25 mouse cellular contexts compared by ENCODE assay signal in genomic region chr3:154879080-154879479, GRCm38 (mm10).
DNase-seq lines count a peak whose midpoint lies in the region; ATAC-seq and TF ChIP-seq lines count a peak whose summit lies in the region.
"Had no signal": no experiment of that assay in that cellular context is flagged by ENCODE, and none has a peak within 500 bp of the region (broad histone marks: within the 10 kb centered on the region; RNA-seq: fewer than 3 reads in every experiment).

No protein-coding gene starts in this region.

- H3K4me3 ChIP-seq in heart, embryonic 13.5 days = no peak overlapping the region
- no peak overlapping the region for H3K4me3 ChIP-seq in liver, embryonic 11.5 days (ENCODE audit: low read depth, low read length)
- no peak overlapping the region for H3K4me3 ChIP-seq in liver, postnatal 0 days (ENCODE audit: low read depth, low read length)
- H3K4me3 ChIP-seq in liver, embryonic 13.5 days (replicated peaks) = no peak overlapping the region
- no peak overlapping the region for H3K4me3 ChIP-seq in small intestine, adult 2 months (ENCODE audit: low read depth, low read length)
- H3K4me3 ChIP-seq in hindbrain, postnatal 0 days (ENCODE audit: low read length) = no peak overlapping the region
- H3K4me3 ChIP-seq: embryonic facial prominence, embryonic 15.5 days; erythroblast, embryonic 14.5 days; forebrain, embryonic 10.5 days; gastrocnemius, adult 2 months; heart, embryonic 10.5 days; hindbrain, embryonic 10.5 days had no signal

- DNase-seq in heart, adult 18-20 months = no peak
- no peak for DNase-seq in liver, embryonic 11.5 days (ENCODE audit: low spot score)
- no peak for DNase-seq in liver, postnatal 0 days
- no peak for DNase-seq in liver, embryonic 13.5 days
- no peak for DNase-seq in hindbrain, postnatal 0 days (ENCODE audit: low spot score)
- DNase-seq in kidney, postnatal 25 days = no peak
- DNase-seq: adrenal gland, adult 8-10 months; adrenal gland, postnatal 36 days; B cell, adult 2 months; cerebellum, adult 2 months; cerebellum, postnatal 10 days; embryo, embryonic 11 days; gastrocnemius, adult 2 months; gastrocnemius, postnatal 25 days had no signal

- WGBS in heart, embryonic 13.5 days = 55% methylated on average over 1 of the region's 1 CpGs
- WGBS in liver, embryonic 11.5 days = 71% methylated on average over 1 of the region's 1 CpGs
- WGBS in liver, postnatal 0 days (ENCODE audit: insufficient replicate concordance) = 71% methylated on average over 1 of the region's 1 CpGs
- 45% methylated on average over 1 of the region's 1 CpGs for WGBS in liver, embryonic 13.5 days (ENCODE audit: insufficient replicate concordance)
- WGBS in small intestine, adult 2 months = 46% methylated on average over 1 of the region's 1 CpGs
- WGBS in hindbrain, postnatal 0 days = 97% methylated on average over 1 of the region's 1 CpGs

- peaks cover 13% of the 10 kb centered on the region for H3K36me3 ChIP-seq in heart, embryonic 13.5 days
- no peaks in the 10 kb centered on the region for H3K36me3 ChIP-seq in liver, embryonic 11.5 days (ENCODE audit: control insufficient read depth, insufficient read depth, low read length)
- no peaks in the 10 kb centered on the region for H3K36me3 ChIP-seq in liver, postnatal 0 days (replicated peaks; ENCODE audit: insufficient read depth, low read length)
- no peaks in the 10 kb centered on the region for H3K36me3 ChIP-seq in liver, embryonic 13.5 days
- H3K36me3 ChIP-seq in small intestine, adult 2 months (ENCODE audit: control insufficient read depth, insufficient read depth, low read length) = no peaks in the 10 kb centered on the region
- no peaks in the 10 kb centered on the region for H3K36me3 ChIP-seq in hindbrain, postnatal 0 days (ENCODE audit: insufficient read depth, low read length)
- H3K36me3 ChIP-seq: embryonic facial prominence, embryonic 15.5 days; forebrain, embryonic 10.5 days; heart, embryonic 10.5 days; hindbrain, embryonic 10.5 days had no signal

- no peak overlapping the region for H3K4me2 ChIP-seq in heart, embryonic 13.5 days
- no peak overlapping the region for H3K4me2 ChIP-seq in liver, embryonic 11.5 days
- H3K4me2 ChIP-seq in liver, postnatal 0 days (ENCODE audit: low read depth, low read length) = no peak overlapping the region
- no peak overlapping the region for H3K4me2 ChIP-seq in liver, embryonic 13.5 days
- H3K4me2 ChIP-seq in hindbrain, postnatal 0 days (ENCODE audit: low read depth, low read length) = no peak overlapping the region
- H3K4me2 ChIP-seq: embryonic facial prominence, embryonic 15.5 days; hindbrain, embryonic 14.5 days had no signal

- no peak overlapping the region for H3K9ac ChIP-seq in heart, embryonic 13.5 days
- no peak overlapping the region for H3K9ac ChIP-seq in liver, embryonic 11.5 days (ENCODE audit: low read depth, low read length)
- no peak overlapping the region for H3K9ac ChIP-seq in liver, postnatal 0 days (replicated peaks)
- H3K9ac ChIP-seq in liver, embryonic 13.5 days = no peak overlapping the region
- no peak overlapping the region for H3K9ac ChIP-seq in hindbrain, postnatal 0 days (replicated peaks; ENCODE audit: low read length)
- H3K9ac ChIP-seq: embryonic facial prominence, embryonic 15.5 days; hindbrain, embryonic 14.5 days had no signal

- ATAC-seq in heart, embryonic 13.5 days (ENCODE audit: extremely low read depth, insufficient number of reproducible peaks, low FRiP score, low TSS enrichment) = no peak
- peak; percentile 80 for ATAC-seq in liver, embryonic 11.5 days (replicated peaks; ENCODE audit: low FRiP score)
- no peak for ATAC-seq in liver, postnatal 0 days
- ATAC-seq in liver, embryonic 13.5 days (ENCODE audit: low read depth) = peak; percentile 84
- no peak for ATAC-seq in hindbrain, postnatal 0 days
- ATAC-seq: activated CD4-positive, CD25-positive, alpha-beta regulatory T cell, adult 4 months; forebrain, embryonic 14.5 days; Patski had no signal

- peaks cover 35% of the 10 kb centered on the region for H3K4me1 ChIP-seq in heart, embryonic 13.5 days
- H3K4me1 ChIP-seq in liver, embryonic 11.5 days (replicated peaks; ENCODE audit: control insufficient read depth, insufficient read depth, low read length) = peaks cover 3% of the 10 kb centered on the region
- H3K4me1 ChIP-seq in liver, postnatal 0 days (ENCODE audit: insufficient read depth) = no peaks in the 10 kb centered on the region
- H3K4me1 ChIP-seq in liver, embryonic 13.5 days (replicated peaks) = peaks cover 12% of the 10 kb centered on the region
- H3K4me1 ChIP-seq in small intestine, adult 2 months (ENCODE audit: control insufficient read depth, insufficient read depth, insufficient read length, low read length) = peaks cover 13% of the 10 kb centered on the region
- no peaks in the 10 kb centered on the region for H3K4me1 ChIP-seq in hindbrain, postnatal 0 days (ENCODE audit: insufficient read depth, low read length)
- H3K4me1 ChIP-seq: embryonic facial prominence, embryonic 15.5 days had no signal

- TF ChIP-seq CTCF in liver, postnatal 0 days (IDR thresholded peaks at IDR 0.05; ENCODE audit: low read depth) = no peak
- TF ChIP-seq CTCF in small intestine, adult 2 months (IDR thresholded peaks at IDR 0.05; ENCODE audit: extremely low read depth, insufficient read length, insufficient replicate concordance, low read depth, low read length) = no peak
- TF ChIP-seq CTCF in hindbrain, postnatal 0 days (IDR thresholded peaks at IDR 0.05; ENCODE audit: low read depth) = no peak

- no peaks in the 10 kb centered on the region for H3K9me3 ChIP-seq in heart, embryonic 13.5 days
- H3K9me3 ChIP-seq in liver, embryonic 11.5 days (ENCODE audit: control insufficient read depth, low read length) = no peaks in the 10 kb centered on the region
- no peaks in the 10 kb centered on the region for H3K9me3 ChIP-seq in liver, postnatal 0 days (ENCODE audit: low read length)
- no peaks in the 10 kb centered on the region for H3K9me3 ChIP-seq in liver, embryonic 13.5 days (replicated peaks)
- H3K9me3 ChIP-seq in hindbrain, postnatal 0 days (ENCODE audit: low read length) = no peaks in the 10 kb centered on the region
- H3K9me3 ChIP-seq: embryonic facial prominence, embryonic 15.5 days; forebrain, embryonic 10.5 days; heart, embryonic 10.5 days; hindbrain, embryonic 10.5 days had no signal

- TF ChIP-seq POLR2A in small intestine, adult 2 months (IDR thresholded peaks at IDR 0.05; ENCODE audit: low read depth, low read length) = no peak

- H3K27ac ChIP-seq in heart, embryonic 13.5 days (replicated peaks) = 0 out of 2 replicates have a peak overlapping the region, but pooled peaks have one; percentile 22
- H3K27ac ChIP-seq in liver, embryonic 11.5 days (ENCODE audit: low read depth, low read length) = no peak overlapping the region
- no peak overlapping the region for H3K27ac ChIP-seq in liver, postnatal 0 days (ENCODE audit: low read depth)
- H3K27ac ChIP-seq in liver, embryonic 13.5 days = no peak overlapping the region
- 0 out of 2 replicates have a peak overlapping the region, but pooled peaks have one; percentile 9 for H3K27ac ChIP-seq in small intestine, adult 2 months (ENCODE audit: insufficient read depth, low read depth, low read length)
- no peak overlapping the region for H3K27ac ChIP-seq in hindbrain, postnatal 0 days
- H3K27ac ChIP-seq: embryonic facial prominence, embryonic 15.5 days; forebrain, embryonic 10.5 days; gastrocnemius, adult 2 months; heart, embryonic 10.5 days; hindbrain, embryonic 10.5 days; hindbrain, embryonic 14.5 days had no signal

- no peak for TF ChIP-seq EP300 in liver, postnatal 0 days (IDR thresholded peaks at IDR 0.05; ENCODE audit: low read depth)

- H3K27me3 ChIP-seq in heart, embryonic 13.5 days (replicated peaks) = no peaks in the 10 kb centered on the region
- H3K27me3 ChIP-seq in liver, embryonic 11.5 days (replicated peaks; ENCODE audit: control insufficient read depth, insufficient read depth, low read length) = no peaks in the 10 kb centered on the region
- no peaks in the 10 kb centered on the region for H3K27me3 ChIP-seq in liver, postnatal 0 days (ENCODE audit: insufficient read depth, low read length)
- no peaks in the 10 kb centered on the region for H3K27me3 ChIP-seq in liver, embryonic 13.5 days
- no peaks in the 10 kb centered on the region for H3K27me3 ChIP-seq in small intestine, adult 2 months (ENCODE audit: control insufficient read depth, insufficient read depth, low read length)
- H3K27me3 ChIP-seq in hindbrain, postnatal 0 days (ENCODE audit: insufficient read depth, low read length) = no peaks in the 10 kb centered on the region
- H3K27me3 ChIP-seq: embryonic facial prominence, embryonic 15.5 days; Patski had no signal

Comparison
In these comparisons a context has a peak if more than half of its experiments do, and no peak if none do; other contexts are left out.
1. ATAC-seq: peak in liver, embryonic 11.5 days (single experiment) and liver, embryonic 13.5 days (single experiment); none in heart, embryonic 13.5 days (single experiment), liver, postnatal 0 days (single experiment) and hindbrain, postnatal 0 days (single experiment).
2. H3K27ac ChIP-seq: peak in heart, embryonic 13.5 days (single experiment) and small intestine, adult 2 months (single experiment); none in liver, embryonic 11.5 days (single experiment), liver, postnatal 0 days (single experiment), liver, embryonic 13.5 days (single experiment) and hindbrain, postnatal 0 days (single experiment).